Comparison of ENCODE assay signal across 9 mouse cellular contexts in genomic region chr15:101139885-101140284, GRCm38 (mm10). TPM values are rescaled to one million over a fixed set of nuclear protein-coding genes. Genes with fewer than 3 reads are reported as not detected.
DNase-seq lines count a peak whose midpoint lies in the region; ATAC-seq lines count a peak whose summit lies in the region.
"Had no signal": no experiment of that assay in that cellular context is flagged by ENCODE, and none has a peak within 500 bp of the region (broad histone marks: within the 10 kb centered on the region; RNA-seq: fewer than 3 reads in every experiment).

No protein-coding gene starts in this region.

- no peak overlapping the region for H3K9ac ChIP-seq in midbrain, embryonic 16.5 days (ENCODE audit: low read depth, low read length)
- peak overlapping the region; percentile 22; the same call in 1 of the 2 replicates for H3K9ac ChIP-seq in heart, embryonic 11.5 days (ENCODE audit: low read depth, low read length)
- no peak overlapping the region for H3K9ac ChIP-seq in kidney, embryonic 15.5 days
- no peak overlapping the region; the same call in 1 of the 2 replicates for H3K9ac ChIP-seq in midbrain, embryonic 12.5 days (replicated peaks)
- H3K9ac ChIP-seq: hindbrain, embryonic 15.5 days had no signal

- 17% methylated on average over 12 of the region's 12 CpGs for WGBS in midbrain, embryonic 10.5 days
- 9% methylated on average over 12 of the region's 12 CpGs for WGBS in midbrain, embryonic 16.5 days
- WGBS in heart, embryonic 11.5 days (ENCODE audit: insufficient replicate concordance), result 6% methylated on average over 12 of the region's 12 CpGs
- WGBS in kidney, embryonic 15.5 days, result 20% methylated on average over 12 of the region's 12 CpGs
- 13% methylated on average over 12 of the region's 12 CpGs for WGBS in midbrain, embryonic 12.5 days

- peaks cover 74% of the 10 kb centered on the region for H3K27me3 ChIP-seq in midbrain, embryonic 10.5 days (ENCODE audit: low read depth, poor library complexity, severe bottlenecking)
- no peaks in the 10 kb centered on the region for H3K27me3 ChIP-seq in midbrain, embryonic 16.5 days (ENCODE audit: control insufficient read depth, insufficient read depth, low read depth, low read length)
- peaks cover 5% of the 10 kb centered on the region for H3K27me3 ChIP-seq in heart, embryonic 11.5 days (ENCODE audit: control insufficient read depth, insufficient read depth, low read length)
- H3K27me3 ChIP-seq in kidney, embryonic 15.5 days, result no peaks in the 10 kb centered on the region
- H3K27me3 ChIP-seq in midbrain, embryonic 12.5 days, result peaks cover 68% of the 10 kb centered on the region
- H3K27me3 ChIP-seq: hindbrain, embryonic 15.5 days had no signal

- ATAC-seq in midbrain, embryonic 16.5 days, result no peak
- ATAC-seq in heart, embryonic 11.5 days (replicated peaks; ENCODE audit: insufficient number of reproducible peaks, low FRiP score, low TSS enrichment), result no peak
- 0 out of 2 replicates have a peak, but pooled peaks have one; percentile 0 for ATAC-seq in kidney, embryonic 15.5 days (replicated peaks; ENCODE audit: low FRiP score)
- peak; percentile 53; the same call in 1 of the 2 replicates for ATAC-seq in midbrain, embryonic 12.5 days (ENCODE audit: low FRiP score, low read depth)

- H3K4me2 ChIP-seq in midbrain, embryonic 16.5 days (ENCODE audit: low read length), result no peak overlapping the region
- peak overlapping the region; percentile 17; the same call in 1 of the 2 replicates for H3K4me2 ChIP-seq in heart, embryonic 11.5 days
- 0 out of 2 replicates have a peak overlapping the region, but pooled peaks have one; percentile 12 for H3K4me2 ChIP-seq in kidney, embryonic 15.5 days
- 0 out of 2 replicates have a peak overlapping the region, but pooled peaks have one; percentile 9 for H3K4me2 ChIP-seq in midbrain, embryonic 12.5 days (replicated peaks)
- H3K4me2 ChIP-seq: hindbrain, embryonic 15.5 days had no signal

- H3K9me3 ChIP-seq in midbrain, embryonic 10.5 days (replicated peaks), result no peaks in the 10 kb centered on the region
- no peaks in the 10 kb centered on the region for H3K9me3 ChIP-seq in midbrain, embryonic 16.5 days (replicated peaks; ENCODE audit: control insufficient read depth, low read length, poor library complexity, severe bottlenecking)
- H3K9me3 ChIP-seq in heart, embryonic 11.5 days (replicated peaks; ENCODE audit: control insufficient read depth, low read length), result no peaks in the 10 kb centered on the region
- no peaks in the 10 kb centered on the region for H3K9me3 ChIP-seq in kidney, embryonic 15.5 days (replicated peaks)
- no peaks in the 10 kb centered on the region for H3K9me3 ChIP-seq in midbrain, embryonic 12.5 days
- H3K9me3 ChIP-seq: hindbrain, embryonic 15.5 days had no signal

- H3K27ac ChIP-seq in midbrain, embryonic 10.5 days (replicated peaks), result 0 out of 2 replicates have a peak overlapping the region, but pooled peaks have one; percentile 35
- no peak overlapping the region for H3K27ac ChIP-seq in midbrain, embryonic 16.5 days (ENCODE audit: low read length)
- H3K27ac ChIP-seq in heart, embryonic 11.5 days (ENCODE audit: low read depth, low read length), result no peak overlapping the region
- peak overlapping the region; percentile 70 for H3K27ac ChIP-seq in kidney, embryonic 15.5 days
- H3K27ac ChIP-seq in midbrain, embryonic 12.5 days (replicated peaks), result peak overlapping the region; percentile 54
- H3K27ac ChIP-seq: hindbrain, embryonic 15.5 days had no signal

- DNase-seq in midbrain, embryonic 10.5 days (ENCODE audit: low spot score), result no peak
- no peak for DNase-seq in urinary bladder, postnatal 25 days (ENCODE audit: low spot score)
- DNase-seq in right cerebral cortex, postnatal 36 days (ENCODE audit: low spot score in 2 of 2), result no peak
- no peak for DNase-seq in natural killer cell, adult 2 months (ENCODE audit: low spot score in 2 of 2)

- no peak overlapping the region for H3K4me3 ChIP-seq in midbrain, embryonic 10.5 days
- H3K4me3 ChIP-seq in midbrain, embryonic 16.5 days (ENCODE audit: low read depth, low read length), result no peak overlapping the region
- H3K4me3 ChIP-seq in heart, embryonic 11.5 days (ENCODE audit: low read depth, low read length), result no peak overlapping the region
- H3K4me3 ChIP-seq in kidney, embryonic 15.5 days (replicated peaks), result no peak overlapping the region
- no peak overlapping the region for H3K4me3 ChIP-seq in midbrain, embryonic 12.5 days
- H3K4me3 ChIP-seq: hindbrain, embryonic 15.5 days had no signal

- peaks cover 54% of the 10 kb centered on the region for H3K4me1 ChIP-seq in midbrain, embryonic 10.5 days
- peaks cover 9% of the 10 kb centered on the region for H3K4me1 ChIP-seq in midbrain, embryonic 16.5 days (ENCODE audit: control insufficient read depth, insufficient read depth, low read length)
- H3K4me1 ChIP-seq in heart, embryonic 11.5 days (ENCODE audit: control insufficient read depth, insufficient read depth, low read length), result peaks cover 33% of the 10 kb centered on the region
- H3K4me1 ChIP-seq in kidney, embryonic 15.5 days, result peaks cover 63% of the 10 kb centered on the region
- H3K4me1 ChIP-seq in midbrain, embryonic 12.5 days, result peaks cover 36% of the 10 kb centered on the region

- no peaks in the 10 kb centered on the region for H3K36me3 ChIP-seq in midbrain, embryonic 10.5 days
- no peaks in the 10 kb centered on the region for H3K36me3 ChIP-seq in midbrain, embryonic 16.5 days (ENCODE audit: control insufficient read depth, insufficient read depth, low read length)
- H3K36me3 ChIP-seq in heart, embryonic 11.5 days (ENCODE audit: control insufficient read depth, insufficient read depth, low read length), result no peaks in the 10 kb centered on the region
- H3K36me3 ChIP-seq in kidney, embryonic 15.5 days, result peaks cover 7% of the 10 kb centered on the region
- no peaks in the 10 kb centered on the region for H3K36me3 ChIP-seq in midbrain, embryonic 12.5 days
- H3K36me3 ChIP-seq: hindbrain, embryonic 15.5 days had no signal

RNA-seq across cellular contexts. Expression of gene Acvrl1, which starts 11.6 kb away (rescaled TPM):
- polyA plus RNA-seq in midbrain, embryonic 10.5 days (2016; fragmentation: Nextera tagmentation; extraction: Ambion mirVana), result 8.9 and 10.7 TPM in 2 replicates
- polyA plus RNA-seq in midbrain, embryonic 16.5 days (2015; fragmentation: Nextera tagmentation; extraction: Ambion mirVana), result 8.0 and 10.6 TPM in 2 replicates
- 1.5 and 2.0 TPM in 2 replicates for polyA plus RNA-seq in heart, embryonic 11.5 days (2014; fragmentation: Nextera tagmentation; extraction: Ambion mirVana)
- polyA plus RNA-seq in kidney, embryonic 15.5 days (2015; fragmentation: Nextera tagmentation; extraction: Ambion mirVana), result 17.2 and 18.4 TPM in 2 replicates
- 8.0 and 10.7 TPM in 2 replicates for polyA plus RNA-seq in midbrain, embryonic 12.5 days (2016; fragmentation: Nextera tagmentation; extraction: Ambion mirVana)

RNA-seq across cellular contexts. Expression of gene Ankrd33, which starts 24.3 kb away (rescaled TPM):
- polyA plus RNA-seq in midbrain, embryonic 10.5 days (2016; fragmentation: Nextera tagmentation; extraction: Ambion mirVana), result not detected in 2 replicates
- polyA plus RNA-seq in midbrain, embryonic 16.5 days (2015; fragmentation: Nextera tagmentation; extraction: Ambion mirVana), result not detected in 2 replicates
- not detected in 2 replicates for polyA plus RNA-seq in heart, embryonic 11.5 days (2014; fragmentation: Nextera tagmentation; extraction: Ambion mirVana)
- not detected in 2 replicates for polyA plus RNA-seq in kidney, embryonic 15.5 days (2015; fragmentation: Nextera tagmentation; extraction: Ambion mirVana)
- polyA plus RNA-seq in midbrain, embryonic 12.5 days (2016; fragmentation: Nextera tagmentation; extraction: Ambion mirVana), result not detected in 2 replicates
- polyA plus RNA-seq: hindbrain, embryonic 15.5 days had no signal

RNA-seq across cellular contexts. Expression of gene Acvr1b, which starts 34.0 kb away (rescaled TPM):
- polyA plus RNA-seq in midbrain, embryonic 10.5 days (2016; fragmentation: Nextera tagmentation; extraction: Ambion mirVana), result 5.4 and 7.0 TPM in 2 replicates
- polyA plus RNA-seq in midbrain, embryonic 16.5 days (2015; fragmentation: Nextera tagmentation; extraction: Ambion mirVana), result 22.1 and 24.5 TPM in 2 replicates
- polyA plus RNA-seq in heart, embryonic 11.5 days (2014; fragmentation: Nextera tagmentation; extraction: Ambion mirVana), result 8.0 and 8.9 TPM in 2 replicates
- polyA plus RNA-seq in kidney, embryonic 15.5 days (2015; fragmentation: Nextera tagmentation; extraction: Ambion mirVana), result 6.2 and 6.4 TPM in 2 replicates
- 12.6 and 14.8 TPM in 2 replicates for polyA plus RNA-seq in midbrain, embryonic 12.5 days (2016; fragmentation: Nextera tagmentation; extraction: Ambion mirVana)

Comparison
In these comparisons a context has a peak if more than half of its experiments do, and no peak if none do; other contexts are left out.
1. H3K27ac ChIP-seq: peak in midbrain, embryonic 10.5 days (single experiment), kidney, embryonic 15.5 days (single experiment) and midbrain, embryonic 12.5 days (single experiment); none in midbrain, embryonic 16.5 days (single experiment) and heart, embryonic 11.5 days (single experiment).
2. ATAC-seq: peak in kidney, embryonic 15.5 days (single experiment) and midbrain, embryonic 12.5 days (single experiment); none in midbrain, embryonic 16.5 days (single experiment) and heart, embryonic 11.5 days (single experiment).